Mouse (Mus musculus) thymus, postnatal 4 days (tissue): ENCODE measurements around the gene Gdf10.

Experiments used
- DNase-seq: peaks from one replicate; pipeline ENCODE4 v3.0.0; 2021

The Gdf10 gene

GRCm38 (mm10) chr14:33923168-33924070 is at the start of gene Gdf10:
Gdf10 (plus strand) TSS chr14:33923587.
- DNase-seq = peak; percentile 17

- no peak for DNase-seq
Observed at GRCm38 (mm10) chr14:33878826-33879225, 44.6 kb upstream of the Gdf10 start.

- DNase-seq = no peak
Observed at GRCm38 (mm10) chr14:33880236-33880635, 43.2 kb upstream of the Gdf10 start.

GRCm38 (mm10) chr14:33881471-33881870 is 41.9 kb upstream of the Gdf10 start:
- no peak for DNase-seq

- no peak for DNase-seq
Observed at GRCm38 (mm10) chr14:33883046-33883445, 40.3 kb upstream of the Gdf10 start.

GRCm38 (mm10) chr14:33885466-33885865 is 37.9 kb upstream of the Gdf10 start:
- no peak for DNase-seq

- DNase-seq = no peak
Observed at GRCm38 (mm10) chr14:33888387-33889035, 34.9 kb upstream of the Gdf10 start.

- no peak for DNase-seq
Observed at GRCm38 (mm10) chr14:33889971-33890370, 33.4 kb upstream of the Gdf10 start.

- DNase-seq = no peak
Observed at GRCm38 (mm10) chr14:33891507-33891906, 31.9 kb upstream of the Gdf10 start.

- no peak for DNase-seq
Observed at GRCm38 (mm10) chr14:33895777-33896176, 27.6 kb upstream of the Gdf10 start.

GRCm38 (mm10) chr14:33896628-33897300 is 26.6 kb upstream of the Gdf10 start:
- no peak for DNase-seq

- no peak for DNase-seq
Observed at GRCm38 (mm10) chr14:33902783-33903182, 20.6 kb upstream of the Gdf10 start.

- DNase-seq = no peak
Observed at GRCm38 (mm10) chr14:33903199-33903598, 20.2 kb upstream of the Gdf10 start.

GRCm38 (mm10) chr14:33904851-33905250 is 18.5 kb upstream of the Gdf10 start:
- no peak for DNase-seq

GRCm38 (mm10) chr14:33913727-33914126 is 9.7 kb upstream of the Gdf10 start:
- DNase-seq = peak; percentile 15

- DNase-seq = no peak
Observed at GRCm38 (mm10) chr14:33914206-33914605, 9.2 kb upstream of the Gdf10 start.

- DNase-seq = no peak
Observed at GRCm38 (mm10) chr14:33920727-33921559, 2.4 kb upstream of the Gdf10 start.

- DNase-seq = no peak
Observed at GRCm38 (mm10) chr14:33922771-33923167, 618 bp upstream of the Gdf10 start.

GRCm38 (mm10) chr14:33931853-33932252 is 8.5 kb downstream of the Gdf10 start:
- DNase-seq = no peak

- peak; percentile 81 for DNase-seq
Observed at GRCm38 (mm10) chr14:33932935-33933703, 9.7 kb downstream of the Gdf10 start.

GRCm38 (mm10) chr14:33933778-33934317 is 10.5 kb downstream of the Gdf10 start:
- peak; percentile 55 for DNase-seq

GRCm38 (mm10) chr14:33939117-33939516 is 15.7 kb downstream of the Gdf10 start:
- DNase-seq = peak; percentile 63
